Mouse (Mus musculus): ENCODE data around the gene Nt5e.

GRCm38 (mm10) chr9:88388826-88389225, 61.8 kb downstream of the Nt5e start:
- TF ChIP-seq GATA1 (IDR thresholded peaks at IDR 0.05; ENCODE audit: low read length): no peak
- TF ChIP-seq TAL1 (IDR thresholded peaks at IDR 0.05; ENCODE audit: low read length): no peak
